Mouse (Mus musculus) heart, adult 11 months (tissue): ENCODE results near the gene Fndc8.
"Not testable (repeated sequence)": the region's sequence is repeated elsewhere in the genome, so short reads cannot be mapped to it uniquely, and the experiment has no call there.

Experiments
- DNase-seq: peaks from one replicate; pipeline ENCODE4 v3.0.0; 2022

Gene Fndc8

DNA sequence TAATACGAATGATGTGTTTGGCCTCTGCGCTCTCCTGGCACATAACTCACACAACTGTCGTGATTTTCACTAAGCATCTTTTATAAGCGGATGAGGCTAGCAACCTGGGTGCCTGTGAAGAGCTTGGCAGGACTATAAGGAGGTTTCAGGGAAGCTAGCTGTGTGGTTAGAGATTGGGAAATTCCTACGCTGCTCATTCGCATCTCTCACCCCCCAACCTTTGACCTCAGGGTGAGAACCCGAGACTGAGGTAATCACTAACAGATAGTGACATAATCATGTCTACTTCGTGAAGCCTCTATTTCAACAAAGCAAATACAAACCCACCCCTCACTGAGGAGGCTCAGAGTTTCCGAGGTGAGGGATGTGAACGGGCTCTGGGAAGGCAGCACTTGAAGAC, 28.8 kb downstream of the Fndc8 start:
- no peak for DNase-seq

GRCm38 (mm10) chr11:82921691-82922090, 29.8 kb downstream of the Fndc8 start:
- no peak for DNase-seq

DNA sequence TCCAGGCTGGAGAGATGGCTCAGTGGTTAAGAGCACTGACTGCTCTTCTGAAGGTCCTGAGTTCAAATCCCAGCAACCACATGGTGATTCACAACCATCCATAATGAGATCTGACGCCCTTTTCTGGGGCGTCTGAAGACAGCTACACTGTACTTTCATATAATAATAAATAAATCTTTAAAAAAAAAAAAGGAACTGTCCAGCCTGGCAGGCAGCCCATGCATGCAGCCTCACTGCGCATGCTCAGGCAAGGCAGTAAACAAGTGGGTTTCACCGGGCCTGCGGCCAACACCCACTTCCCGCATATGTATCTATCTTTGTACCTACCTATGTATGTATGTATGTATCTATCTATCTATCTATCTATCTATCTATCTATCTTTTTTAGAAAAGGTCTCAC, 32.0 kb downstream of the Fndc8 start:
- DNase-seq: not testable (repeated sequence)

DNA sequence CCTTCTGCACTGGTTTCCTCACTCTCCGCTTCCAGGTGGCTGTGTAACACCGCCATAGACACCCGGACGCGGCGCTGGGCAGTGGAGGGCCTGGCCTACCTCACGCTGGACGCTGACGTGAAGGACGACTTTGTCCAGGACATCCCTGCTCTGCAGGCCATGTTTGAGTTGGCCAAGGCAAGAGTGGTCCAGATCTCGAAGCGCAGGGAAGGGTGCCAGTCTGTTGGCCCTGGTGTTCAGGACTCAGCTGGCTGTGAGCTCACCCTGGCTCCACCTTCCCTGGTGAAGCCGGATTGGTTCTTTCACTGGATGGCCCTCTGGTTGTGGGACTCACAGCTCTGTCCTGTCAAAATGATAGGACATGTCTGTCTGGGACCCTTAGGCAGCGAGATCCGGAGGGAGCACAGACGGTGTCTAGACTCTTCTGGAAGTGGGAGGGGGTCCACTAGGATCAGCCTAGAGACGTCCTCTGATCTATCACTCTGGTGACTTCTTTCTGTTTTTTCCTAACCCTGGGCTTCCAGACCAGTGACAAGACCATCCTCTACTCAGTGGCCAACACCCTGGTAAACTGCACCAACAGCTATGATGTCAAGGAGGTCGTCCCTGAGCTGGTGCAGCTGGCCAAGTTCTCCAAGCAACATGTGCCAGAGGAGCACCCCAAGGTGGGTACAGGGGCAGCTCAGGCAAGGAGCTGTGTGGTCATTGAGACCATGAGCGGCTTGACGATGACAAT, 37.1 kb downstream of the Fndc8 start:
- DNase-seq: peak; percentile 93

DNA sequence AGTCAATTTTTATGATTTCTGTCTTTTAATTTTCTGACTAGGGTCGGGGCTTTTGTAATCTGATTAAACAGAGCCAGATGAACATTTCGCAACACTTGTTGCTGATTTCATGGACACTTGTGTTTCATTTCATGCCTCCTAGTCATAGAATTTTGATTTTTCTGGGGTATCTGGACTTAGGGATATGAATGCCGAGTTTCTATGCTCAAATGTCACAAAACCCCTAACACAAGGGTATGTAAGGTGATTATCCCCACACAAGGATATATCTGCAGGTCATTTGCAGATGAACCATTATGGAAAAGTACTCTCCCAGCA, 37.7 kb downstream of the Fndc8 start:
- DNase-seq: no peak

DNA sequence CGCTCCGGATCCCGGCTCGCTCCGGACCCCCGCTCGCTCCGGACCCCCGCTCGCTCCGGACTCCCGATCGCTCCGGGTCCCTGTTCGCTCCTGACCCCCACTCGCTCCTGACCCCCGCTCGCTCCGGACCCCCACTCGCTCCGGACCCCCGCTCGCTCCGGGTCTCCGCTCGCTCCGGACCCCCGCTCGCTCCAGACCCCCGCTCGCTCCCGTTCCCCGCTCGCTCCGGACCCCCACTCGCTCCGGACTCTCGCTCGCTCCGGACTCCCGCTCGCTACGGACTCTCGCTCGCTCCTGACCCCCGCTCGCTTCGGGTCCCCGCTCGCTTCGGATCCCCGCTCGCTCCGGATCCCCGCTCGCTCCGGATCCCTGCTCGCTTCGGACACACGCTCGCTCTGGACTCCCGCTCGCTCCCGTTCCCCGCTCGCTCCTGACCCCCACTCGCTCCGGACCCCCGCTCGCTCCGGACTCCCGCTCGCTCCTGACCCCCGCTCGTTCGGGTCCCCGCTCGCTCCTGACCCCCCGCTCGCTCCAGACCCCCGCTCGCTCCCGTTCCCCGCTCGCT, 38.5 kb downstream of the Fndc8 start:
- not testable (repeated sequence) for DNase-seq

DNA sequence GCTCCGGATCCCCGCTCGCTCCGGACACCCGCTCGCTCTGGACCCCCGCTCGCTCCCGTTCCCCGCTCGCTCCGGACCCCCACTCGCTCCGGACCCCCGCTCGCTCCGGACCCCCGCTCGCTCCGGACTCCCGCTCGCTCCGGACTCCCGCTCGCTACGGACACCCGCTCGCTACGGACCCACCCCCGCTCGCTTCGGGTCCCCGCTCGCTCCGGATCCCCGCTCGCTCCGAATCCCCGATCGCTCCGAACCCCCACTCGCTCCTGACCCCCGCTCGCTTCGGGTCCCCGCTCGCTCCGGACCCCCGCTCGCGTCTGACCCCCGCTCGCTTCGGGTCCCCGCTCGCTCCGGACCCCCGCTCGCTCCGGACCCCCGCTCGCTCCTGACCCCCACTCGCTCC, 39.2 kb downstream of the Fndc8 start:
- DNase-seq: not testable (repeated sequence)

GRCm38 (mm10) chr11:82931671-82932450, 39.9 kb downstream of the Fndc8 start:
- DNase-seq: not testable (repeated sequence)

GRCm38 (mm10) chr11:82933186-82933585, 41.3 kb downstream of the Fndc8 start:
- no peak for DNase-seq

- DNase-seq: no peak
Measured at GRCm38 (mm10) chr11:82943336-82943735, 51.4 kb downstream of the Fndc8 start.

DNA sequence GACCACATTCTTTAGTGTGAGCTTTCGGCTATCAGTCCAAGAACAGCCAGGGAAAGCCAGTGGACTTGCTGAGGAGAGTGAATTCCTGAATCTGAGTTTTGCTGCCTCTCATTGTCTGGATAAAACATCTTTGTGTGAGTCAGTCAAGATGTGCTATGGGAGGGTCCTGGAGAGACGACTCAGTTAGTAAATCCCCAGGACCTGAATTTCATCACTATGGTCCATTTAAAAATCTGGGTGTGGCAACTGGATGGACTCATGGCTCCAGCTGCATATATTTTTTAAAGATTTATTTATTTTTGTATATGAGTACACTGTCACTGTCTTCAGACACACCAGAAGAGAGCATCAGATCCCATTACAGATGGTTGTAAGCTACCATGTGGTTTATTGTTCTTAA, 53.7 kb downstream of the Fndc8 start:
- no peak for DNase-seq

GRCm38 (mm10) chr11:82947457-82947856, 55.5 kb downstream of the Fndc8 start:
- DNase-seq: peak; percentile 93

DNA sequence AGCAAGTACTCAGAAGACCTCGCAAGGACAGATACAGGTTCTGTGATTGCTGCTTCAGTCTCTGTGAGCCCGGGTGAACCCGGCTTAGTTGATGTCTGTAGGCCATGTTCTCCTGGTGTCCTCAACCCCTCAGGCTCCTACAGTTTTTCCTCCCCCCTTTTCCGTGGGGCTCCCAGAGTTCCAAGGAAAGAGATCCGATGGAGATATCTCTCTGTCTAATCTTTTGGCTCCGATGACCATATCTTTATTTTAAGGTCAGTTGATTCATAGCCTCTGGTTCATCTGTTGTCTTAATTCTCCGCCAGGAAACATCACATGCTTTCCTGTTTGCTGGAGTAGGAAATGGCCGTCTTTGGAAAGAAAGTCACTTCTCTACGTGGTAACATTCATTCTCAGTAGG, 57.1 kb downstream of the Fndc8 start:
- peak; percentile 97 for DNase-seq
